Mouse (Mus musculus) lung, postnatal 36 days (tissue): ENCODE measurements around the gene Ppp1r9a.

ENCODE experiments used
- DNase-seq: peaks from one replicate; pipeline ENCODE4 v3.0.0; 2022; ENCODE audit warnings: mixed read lengths

Gene Ppp1r9a

DNA sequence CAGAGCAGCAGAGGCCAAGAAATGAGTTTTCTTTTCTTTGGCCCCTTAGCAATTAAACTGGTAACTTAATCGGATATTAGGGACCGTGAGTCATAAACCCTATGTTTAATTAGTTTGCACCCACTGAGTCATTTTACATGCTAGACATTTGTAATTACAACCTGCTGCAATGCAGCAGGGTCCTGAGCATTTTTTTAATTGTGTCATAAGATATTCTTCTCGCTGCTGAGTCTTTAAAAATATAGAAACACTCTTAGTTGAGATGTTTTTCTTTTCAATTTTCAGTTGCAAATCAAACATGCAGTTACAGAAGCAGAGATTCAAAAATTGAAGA, 208.0 kb downstream of the Ppp1r9a start:
- no peak for DNase-seq

DNA sequence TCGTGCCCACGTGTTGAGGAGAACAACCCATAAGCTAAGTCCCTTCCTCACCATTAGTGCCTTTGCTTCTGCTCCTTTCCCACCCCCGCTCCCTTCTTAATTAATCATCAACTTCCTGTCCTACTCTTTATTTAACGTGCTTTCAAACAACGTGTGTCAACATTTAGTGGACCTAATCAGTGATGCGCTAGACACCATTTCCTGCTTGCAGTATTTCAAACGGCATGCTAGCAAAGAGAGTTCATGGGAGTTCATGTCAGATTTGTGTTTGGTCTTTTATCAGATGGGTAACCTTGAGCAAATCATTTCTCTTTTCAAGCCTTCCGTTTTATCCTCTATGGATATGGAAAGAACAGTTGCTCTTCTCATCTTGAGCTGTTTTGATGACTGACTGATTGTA, 210.4 kb downstream of the Ppp1r9a start:
- peak; percentile 22 for DNase-seq

DNA sequence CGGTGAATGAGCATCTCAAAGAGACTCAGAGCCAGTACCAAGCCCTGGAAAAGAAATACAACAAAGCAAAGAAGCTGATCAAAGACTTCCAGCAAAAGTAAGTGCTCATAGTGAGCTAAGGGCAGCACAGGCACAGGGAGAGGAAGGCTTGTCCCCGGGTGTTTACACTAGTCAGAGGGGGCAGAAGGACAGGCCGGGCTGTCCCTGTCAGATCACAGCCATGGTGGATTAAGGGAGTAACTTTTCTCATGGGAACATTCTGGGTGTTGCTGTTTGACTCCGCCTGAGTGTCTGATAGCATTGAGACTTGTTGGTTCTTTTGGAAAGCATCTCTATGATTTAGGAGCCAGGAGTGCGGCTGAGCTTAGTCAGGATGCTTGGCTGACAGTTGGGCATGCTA, 211.0 kb downstream of the Ppp1r9a start:
- peak; percentile 42 for DNase-seq

DNA sequence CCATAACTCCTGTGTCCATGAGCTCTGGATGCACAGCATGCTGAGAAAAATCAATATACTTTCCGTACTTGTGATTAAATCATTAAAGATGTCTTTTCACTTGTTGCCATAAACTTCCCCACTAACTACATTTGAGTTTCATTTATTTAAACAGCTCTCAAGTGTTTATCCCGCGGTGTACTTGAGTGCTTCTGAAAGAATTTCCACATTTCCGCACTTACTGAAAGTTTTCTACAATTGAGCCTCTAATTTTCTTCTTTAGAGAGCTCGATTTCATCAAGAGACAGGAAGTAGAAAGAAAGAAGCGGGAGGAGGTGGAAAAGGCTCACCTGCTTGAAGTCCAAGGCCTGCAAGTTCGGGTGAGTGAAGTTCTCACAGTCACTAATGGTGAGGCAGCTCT, 212.1 kb downstream of the Ppp1r9a start:
- DNase-seq, result peak; percentile 64

DNA sequence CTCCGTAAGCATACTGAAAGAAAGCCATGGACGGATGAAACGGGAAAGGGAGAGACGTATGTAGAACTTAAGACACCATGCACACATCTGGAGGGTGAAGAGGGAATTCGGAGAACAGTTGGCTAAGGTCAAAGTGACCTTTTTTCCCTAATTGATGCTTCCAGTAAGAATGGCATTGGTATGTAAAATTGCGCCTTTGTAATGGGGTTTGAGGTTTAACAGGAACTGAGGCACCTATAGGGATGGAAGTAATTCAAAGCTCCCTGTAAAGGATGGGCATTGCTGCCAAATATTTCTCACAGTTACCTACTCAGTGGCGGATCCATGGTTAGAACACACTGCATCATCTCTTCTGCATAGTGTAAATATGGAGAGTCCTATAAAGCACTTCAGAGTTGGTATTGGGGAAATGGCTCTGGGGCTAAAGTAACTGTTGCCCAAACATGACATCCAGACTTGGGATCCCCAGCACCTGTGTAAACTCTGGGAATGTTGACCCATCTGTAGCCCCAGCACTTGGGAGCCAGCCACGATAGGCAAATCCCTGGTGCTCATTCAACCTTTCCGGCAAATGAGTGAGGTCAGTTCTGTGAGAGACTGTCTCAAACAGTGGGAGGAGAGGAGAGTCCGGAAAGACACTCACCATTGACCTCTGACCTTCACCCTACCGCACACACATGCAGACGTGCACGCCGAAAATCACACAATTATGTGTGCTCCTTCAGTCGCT, 216.6 kb downstream of the Ppp1r9a start:
- DNase-seq, result no peak

DNA sequence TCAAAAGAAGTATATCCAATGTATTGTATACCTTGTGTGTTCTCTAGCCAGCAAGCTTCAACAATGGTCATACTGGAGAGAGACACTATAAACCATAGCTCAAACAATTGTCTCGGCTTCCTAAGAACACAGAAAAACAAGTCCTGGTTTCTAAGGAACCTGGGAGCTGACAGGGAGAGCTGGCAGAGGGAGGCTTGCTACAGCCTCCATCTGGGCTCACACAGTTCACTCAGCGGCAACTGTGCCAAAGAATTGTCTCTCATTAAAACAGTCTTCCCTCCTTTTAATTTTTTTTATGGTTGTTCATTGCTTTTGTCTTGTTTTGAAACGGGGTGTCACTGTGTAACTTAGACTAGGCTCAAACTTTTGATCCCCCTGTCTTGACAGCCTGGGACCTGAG, 217.5 kb downstream of the Ppp1r9a start:
- no peak for DNase-seq

DNA sequence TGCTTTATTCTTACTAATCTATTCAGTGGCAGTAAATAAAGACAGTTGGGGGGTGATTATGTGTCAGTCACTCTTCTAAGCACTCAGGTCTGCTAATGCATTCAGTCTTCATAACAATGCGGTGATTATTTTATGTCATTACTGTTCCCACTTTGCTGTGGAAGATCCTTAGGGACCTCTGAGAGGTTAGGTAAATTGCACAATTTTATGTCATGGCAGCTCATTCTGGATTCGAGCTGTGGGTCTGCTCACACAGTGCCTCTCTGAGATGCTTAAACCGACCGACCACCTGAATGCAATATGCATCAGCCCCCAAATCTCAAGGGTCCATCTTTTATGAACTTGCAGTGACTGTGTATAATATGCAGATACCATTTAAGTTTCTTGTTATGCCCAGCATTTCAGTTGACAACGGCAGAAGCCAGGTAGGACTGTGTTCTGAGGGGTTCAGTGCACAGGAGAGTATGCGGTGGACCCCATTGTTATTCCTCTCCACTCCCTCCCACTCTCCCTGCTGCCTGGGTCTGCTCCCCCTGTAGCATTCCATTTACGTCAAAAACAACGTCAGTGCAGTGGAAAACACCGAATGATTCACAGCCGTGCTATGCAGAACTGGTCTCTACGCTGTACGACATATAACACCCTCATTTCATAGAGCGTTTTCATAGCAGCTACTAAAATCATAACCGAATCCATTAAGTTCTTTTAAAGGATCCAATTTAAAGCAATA, 226.8 kb downstream of the Ppp1r9a start:
- no peak for DNase-seq

DNA sequence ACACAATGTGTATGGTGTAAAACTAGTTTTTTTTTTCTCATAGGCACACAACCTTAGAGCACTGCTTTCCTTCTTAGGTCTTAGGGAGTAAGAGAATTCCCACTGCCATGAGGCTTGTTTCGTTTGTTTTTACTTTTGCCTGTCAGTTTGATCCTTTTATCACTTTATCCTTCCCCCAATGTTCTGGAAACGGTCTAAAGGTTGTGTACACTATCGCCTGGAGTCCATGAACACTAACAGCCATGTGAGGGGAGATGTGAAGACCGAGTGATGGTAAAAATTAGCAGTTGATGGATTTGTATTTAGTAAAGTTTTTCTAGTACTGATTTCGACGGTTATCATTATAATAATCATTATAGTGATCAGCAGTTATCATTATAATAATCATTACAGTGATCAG, 232.3 kb downstream of the Ppp1r9a start:
- DNase-seq, result no peak

DNA sequence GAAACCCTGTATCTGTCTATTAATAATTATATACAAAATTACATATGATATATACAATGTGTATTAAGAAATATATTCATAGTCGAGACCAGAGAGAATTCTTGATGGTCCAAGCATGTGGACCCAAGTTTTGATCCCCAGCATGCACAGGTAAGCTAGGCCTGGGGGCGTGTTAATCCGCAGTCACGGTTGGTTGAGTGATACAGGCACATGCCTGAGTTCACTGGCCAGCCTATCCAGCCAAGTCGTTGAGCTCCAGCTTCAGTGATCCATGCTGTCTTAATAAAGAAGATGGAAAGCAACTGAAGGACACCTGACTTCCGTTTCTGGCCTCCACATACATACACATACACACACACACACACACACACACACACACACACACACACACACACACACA, 233.3 kb downstream of the Ppp1r9a start:
- DNase-seq, result no peak

DNA sequence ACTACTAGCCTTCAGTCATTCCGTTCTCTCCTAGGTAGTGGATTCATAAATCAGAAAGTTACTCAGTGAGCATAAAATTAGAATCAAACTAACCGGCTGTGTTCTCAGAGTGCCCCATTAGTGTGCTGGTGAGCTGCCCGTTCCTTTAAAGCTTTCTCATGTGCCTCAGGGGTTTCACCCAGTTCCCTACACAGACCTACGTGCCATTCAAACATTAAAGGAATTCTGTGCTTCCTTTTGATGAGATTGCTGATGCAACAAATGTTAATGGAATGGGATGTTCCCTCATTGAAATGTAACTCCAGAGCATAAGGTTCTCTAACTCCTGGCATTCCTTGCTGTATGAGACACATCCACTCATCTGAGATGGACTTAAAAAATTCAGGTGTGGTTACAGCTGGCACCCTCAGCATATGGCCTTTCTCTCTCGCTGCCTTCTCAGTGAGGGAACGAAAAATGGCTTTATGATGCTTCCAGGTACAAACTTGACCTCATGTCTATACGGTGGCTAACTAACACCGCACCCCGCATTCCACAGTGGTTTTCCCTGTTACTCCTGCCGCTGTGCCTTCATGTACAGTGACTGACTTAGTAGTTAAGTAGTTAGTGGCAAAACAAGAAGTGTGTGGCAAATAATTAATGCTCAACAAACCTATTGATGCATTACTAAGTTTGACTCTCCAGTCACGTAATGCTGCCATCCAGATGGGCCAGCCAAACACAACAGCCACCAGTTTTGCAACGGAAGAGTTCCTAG, 236.3 kb downstream of the Ppp1r9a start:
- DNase-seq, result no peak

DNA sequence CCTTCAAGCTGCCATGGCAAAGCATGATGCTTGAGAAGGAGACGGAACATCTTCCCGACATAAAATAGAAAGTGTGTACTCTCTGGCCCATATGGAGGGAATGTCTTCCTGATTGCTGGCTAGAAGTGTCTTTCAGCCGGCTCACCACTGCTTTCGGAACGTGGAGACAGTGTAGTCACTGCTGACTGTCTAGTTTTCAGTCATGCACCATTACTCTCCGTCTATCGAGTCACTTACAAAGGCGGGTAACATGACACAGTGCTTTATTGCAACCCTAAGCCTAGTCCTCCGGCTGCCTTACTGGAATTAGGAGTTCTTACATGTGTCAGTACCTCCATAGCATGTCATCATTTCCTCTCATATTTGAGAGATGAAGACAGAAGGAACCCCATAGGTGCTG, 236.9 kb downstream of the Ppp1r9a start:
- DNase-seq, result no peak

DNA sequence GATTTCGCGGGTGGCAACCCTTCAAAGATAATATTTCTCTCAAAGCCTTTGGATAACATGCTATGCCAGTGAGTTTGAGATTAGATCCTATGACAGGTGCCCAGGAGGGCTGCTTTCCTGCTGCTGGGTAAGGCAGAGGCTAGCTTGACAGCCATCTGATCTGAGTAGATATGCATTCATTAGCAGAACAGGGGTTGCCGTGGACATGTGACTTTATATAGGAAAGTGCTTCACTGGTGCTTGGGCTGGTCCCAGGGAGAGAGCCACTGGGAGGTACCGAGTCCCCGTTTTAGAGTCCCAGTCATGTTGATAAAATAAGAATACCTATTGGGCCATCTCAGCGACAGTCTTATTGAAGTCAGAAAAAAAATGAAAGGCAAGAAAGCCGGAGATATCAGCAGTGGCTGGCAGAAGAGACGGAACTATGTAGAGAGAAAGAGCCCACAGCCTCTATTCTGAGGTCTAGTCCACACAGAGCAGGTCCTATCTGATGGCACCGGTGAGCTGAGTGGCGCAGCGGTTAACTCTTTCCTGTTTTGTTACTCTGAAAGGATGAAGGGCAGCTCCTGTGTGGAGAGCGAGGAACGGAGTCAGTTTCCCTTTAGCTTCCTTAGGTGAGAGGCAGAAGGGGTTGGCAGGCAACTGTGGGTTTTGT, 244.9 kb downstream of the Ppp1r9a start:
- DNase-seq, result no peak

DNA sequence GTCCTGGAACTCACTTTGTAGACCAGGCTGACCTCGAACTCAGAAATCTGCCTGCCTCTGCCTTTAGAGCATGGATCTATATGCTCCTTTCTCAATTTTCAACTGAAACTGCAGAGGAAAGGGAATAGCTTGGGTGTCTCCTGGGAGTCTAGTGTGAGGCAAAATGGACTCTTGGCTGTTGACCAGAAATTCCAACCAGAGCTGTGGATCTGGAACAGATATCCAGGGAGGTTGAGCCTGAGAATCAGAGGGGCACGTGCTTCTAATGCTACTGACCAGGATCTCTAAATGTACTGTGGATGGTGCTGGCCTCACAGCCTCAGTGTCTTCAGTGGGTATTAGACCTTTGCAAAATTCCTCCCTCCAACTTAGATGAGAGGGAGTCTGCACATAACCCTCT, 247.2 kb downstream of the Ppp1r9a start:
- no peak for DNase-seq

DNA sequence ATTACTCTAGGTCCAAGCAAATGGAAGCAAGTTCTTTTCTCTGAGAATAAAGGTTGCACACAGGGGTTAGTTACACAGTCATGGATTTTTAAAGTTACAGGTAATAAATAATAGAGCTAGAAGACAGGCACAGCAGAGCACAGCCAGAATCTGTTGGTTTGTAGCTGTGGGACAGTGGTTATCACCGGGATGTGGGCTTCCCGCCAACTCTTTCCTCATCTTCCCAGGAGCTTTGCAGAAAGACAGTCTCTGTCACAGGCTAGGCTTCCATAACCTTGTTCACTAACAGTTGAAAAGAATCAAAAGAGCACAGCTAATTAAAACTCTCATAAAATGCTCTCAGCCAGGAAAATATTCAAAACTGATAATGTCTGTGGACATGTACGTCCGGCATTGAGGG, 248.5 kb downstream of the Ppp1r9a start:
- DNase-seq, result no peak

DNA sequence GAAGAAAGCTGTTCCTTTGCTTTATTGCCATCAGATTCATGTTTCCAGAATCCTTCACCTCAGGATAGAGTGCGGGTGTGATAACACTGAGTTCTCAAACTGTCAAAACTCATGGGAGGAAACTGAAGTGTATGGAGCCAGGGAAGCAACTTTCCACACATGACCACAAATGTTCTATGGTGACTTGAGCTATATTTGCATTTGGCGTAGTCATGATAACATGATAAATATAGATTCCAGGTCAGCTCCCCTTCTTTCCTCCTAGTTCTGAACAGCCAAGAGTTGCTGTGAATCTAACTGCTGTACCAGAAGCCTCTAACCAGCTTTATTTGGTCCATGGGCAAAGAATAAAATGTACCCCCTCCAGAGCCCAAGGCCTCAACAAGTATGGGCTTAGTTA, 249.5 kb downstream of the Ppp1r9a start:
- no peak for DNase-seq

DNA sequence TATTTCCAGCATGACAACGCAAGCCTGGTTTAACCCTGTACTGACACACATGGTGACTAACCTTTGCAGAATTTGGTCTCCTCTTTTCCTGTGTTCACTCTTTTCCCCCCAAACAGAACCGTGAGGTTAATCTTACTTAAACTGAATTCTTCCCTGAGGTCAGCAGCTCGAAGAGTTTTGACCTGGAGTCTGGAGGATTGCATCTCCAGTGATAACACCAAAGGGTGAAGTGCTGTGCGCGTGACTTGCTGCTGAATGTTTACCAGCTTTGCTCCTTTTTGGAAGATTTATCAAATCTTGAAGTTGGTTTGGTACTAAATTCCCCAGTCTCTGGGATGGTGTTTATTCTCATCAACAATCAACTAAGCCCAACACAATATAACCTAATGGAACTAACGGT, 252.1 kb downstream of the Ppp1r9a start:
- no peak for DNase-seq

DNA sequence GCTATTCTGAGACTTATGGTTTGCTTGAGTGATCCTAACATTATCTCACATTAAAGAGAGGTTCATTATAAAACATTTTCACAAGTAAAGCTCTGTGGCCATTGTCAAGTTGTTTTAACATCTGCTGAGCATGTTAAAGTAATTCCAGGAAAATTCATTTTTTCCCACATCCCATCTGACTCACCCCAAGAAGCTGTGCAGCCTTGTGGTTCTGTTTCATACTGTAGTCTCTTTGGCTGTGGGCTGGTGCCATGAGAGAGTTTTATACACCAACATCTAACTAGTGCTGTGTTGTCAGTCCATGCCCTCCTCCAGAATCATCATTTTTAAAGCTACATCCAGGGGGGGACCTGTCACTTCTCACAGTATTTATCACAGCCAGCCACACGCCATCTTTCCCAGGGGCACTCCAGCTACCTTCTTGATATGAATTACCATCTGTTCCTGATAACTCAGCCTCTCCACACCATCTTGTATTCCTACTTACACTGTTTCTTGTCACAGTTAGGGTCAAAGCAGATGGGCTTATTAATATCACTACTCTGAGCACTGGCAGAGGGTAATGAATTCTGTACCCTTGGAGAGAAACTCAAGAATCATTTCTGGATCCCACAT, 252.7 kb downstream of the Ppp1r9a start:
- no peak for DNase-seq

DNA sequence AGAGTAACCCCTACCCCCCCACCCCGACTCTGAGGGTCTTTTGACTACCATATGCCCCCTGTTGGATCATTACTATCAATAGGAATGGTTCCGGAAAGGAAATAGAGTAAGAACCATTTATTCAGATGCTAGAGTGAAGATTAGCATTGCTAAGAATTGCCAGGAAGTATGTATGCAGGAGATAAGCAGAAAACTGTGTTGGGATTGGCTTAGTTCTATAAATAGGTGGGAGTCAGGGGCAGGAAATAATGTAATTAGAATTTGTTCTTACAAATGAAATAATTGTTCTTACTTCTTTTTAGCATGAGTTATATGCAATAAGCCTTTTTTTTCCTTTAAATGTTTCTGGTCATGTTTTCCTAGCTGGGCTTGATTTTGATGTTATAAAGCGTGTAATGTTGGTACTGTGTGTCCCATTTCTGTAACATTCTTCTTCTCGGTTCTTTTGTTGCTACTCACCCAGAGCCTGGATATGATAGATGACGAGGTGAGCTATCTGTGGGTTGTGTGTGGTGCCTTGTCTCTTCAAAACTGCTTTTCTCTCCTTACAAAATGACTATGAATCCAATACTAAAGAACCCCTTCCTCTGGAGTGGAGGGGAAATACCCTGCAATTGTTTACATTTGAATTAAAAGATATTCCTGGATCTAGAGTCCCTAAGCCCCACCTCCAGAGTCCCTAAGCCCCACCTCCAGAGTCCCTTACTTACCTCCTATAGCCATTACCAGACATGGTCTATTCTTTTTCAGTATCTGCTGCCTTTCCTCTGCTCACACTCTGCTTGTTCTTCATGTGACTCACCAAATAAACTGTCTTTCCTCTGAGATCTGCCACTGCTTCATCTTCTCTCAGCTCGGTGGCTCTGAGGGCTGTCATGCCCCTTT, 254.1 kb downstream of the Ppp1r9a start:
- no peak for DNase-seq

DNA sequence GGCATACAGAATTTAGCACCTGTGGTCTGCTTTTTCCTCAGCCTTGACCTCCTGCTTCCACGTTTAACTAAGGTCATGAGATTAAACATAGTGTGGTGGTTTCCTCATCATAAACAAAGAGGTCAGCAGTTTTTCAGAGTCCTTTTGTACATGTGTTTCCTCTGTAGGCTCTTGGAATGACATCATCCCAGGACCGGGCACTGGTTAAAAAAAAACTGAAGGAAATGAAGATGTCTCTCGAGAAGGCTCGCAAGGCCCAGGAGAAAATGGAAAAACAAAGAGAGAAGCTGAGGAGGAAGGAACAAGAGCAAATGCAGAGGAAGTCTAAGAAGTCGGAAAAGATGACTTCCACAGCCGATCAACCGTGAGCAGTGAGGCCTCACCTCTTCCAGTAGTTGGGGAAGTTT, 256.7 kb downstream of the Ppp1r9a start:
- DNase-seq, result peak; percentile 15

DNA sequence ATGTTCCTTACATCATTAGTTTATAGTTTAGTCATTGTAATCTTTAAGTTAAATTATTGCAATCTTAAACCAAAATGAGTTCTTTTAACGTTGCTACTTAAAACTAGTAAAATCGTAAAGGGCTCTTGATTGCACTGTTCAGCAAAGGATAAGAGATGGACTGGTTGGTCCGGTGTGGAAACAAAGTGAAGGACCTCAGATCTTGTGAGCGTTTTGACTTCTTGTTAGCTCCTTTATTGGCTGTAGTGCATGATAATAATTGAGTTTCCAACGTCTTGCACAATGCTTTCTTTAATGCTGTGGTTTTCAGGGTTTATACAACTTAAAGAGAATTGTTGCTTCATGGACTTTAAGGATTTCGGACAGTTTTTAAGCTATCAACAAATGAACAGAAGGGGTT, 259.3 kb downstream of the Ppp1r9a start:
- DNase-seq, result peak; percentile 12

DNA sequence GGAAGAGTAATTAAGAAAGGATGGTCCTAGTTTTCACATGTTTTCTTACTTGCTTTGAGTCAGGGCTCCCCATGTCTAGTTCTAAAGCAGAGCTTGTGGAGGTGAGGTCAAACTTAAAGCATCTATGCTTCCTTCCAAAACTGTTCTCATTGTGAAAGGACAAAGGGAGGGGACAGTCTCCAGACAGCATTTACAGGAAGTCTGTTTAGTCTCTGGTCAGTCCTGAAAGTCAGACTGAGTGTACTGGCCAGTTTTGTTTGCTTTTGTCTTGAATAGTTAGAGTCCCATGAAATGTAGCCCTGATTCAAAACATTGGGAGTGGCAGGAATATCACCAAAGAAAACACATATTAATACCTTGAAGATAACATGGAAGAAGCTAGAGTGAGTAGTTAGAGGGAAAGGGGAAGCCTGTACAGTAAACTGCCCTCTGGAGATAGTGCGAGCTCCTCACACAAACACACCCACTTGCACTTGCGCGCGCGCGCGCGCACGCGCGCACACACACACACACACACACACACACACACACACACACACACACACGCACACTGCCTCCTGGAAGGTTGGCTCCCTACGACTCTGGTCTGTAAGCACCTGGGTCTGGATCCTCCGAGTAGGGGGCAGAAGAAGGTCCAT, 260.9 kb downstream of the Ppp1r9a start:
- no peak for DNase-seq

DNA sequence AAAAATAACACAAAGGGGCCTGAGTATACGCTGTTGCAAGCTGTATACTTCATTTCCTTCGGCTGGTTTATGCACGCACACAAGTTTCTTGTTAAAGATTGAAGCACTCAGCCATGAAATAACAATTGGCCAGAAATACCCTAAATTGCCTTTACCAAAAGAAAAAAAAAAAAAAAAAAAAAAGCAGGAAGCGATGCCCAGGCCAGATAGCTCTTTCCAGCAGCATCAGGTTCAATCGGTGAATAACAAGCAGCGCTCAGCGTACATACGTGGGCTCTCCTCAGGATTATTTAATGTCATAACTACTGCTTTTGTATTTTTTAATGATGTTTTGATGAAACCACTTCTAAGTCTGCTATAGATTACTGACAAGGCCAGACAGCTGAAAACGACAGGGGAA, 262.1 kb downstream of the Ppp1r9a start:
- DNase-seq, result no peak
